Mouse (Mus musculus): ENCODE results near the gene Mdp1. TPM values are rescaled to one million over a fixed set of nuclear protein-coding genes. Genes with fewer than 3 reads are reported as not detected.
A peak's percentile ranks its signal among the peaks of the same experiment; 100 is the strongest.

Mdp1 gene
- 10 to 100 TPM; 37.1 to 59.5 TPM for total RNA-seq (2021)
- long read RNA-seq, experiment 1, transcript Mdp1-201 (6 exons, 1,733 nt) = major isoform, 11 of 24 reads
- long read RNA-seq, experiment 1, transcript Mdp1-202 (5 exons, 1,730 nt) = minor isoform, 9 of 24 reads
- long read RNA-seq, experiment 1, partial matches to known transcripts = 2 of 24 reads
- long read RNA-seq, experiment 1, other reads (novel, unspliced or antisense) = 2 of 24 reads
- long read RNA-seq, experiment 2, transcript Mdp1-202 (5 exons, 1,730 nt) = minor isoform, 37 of 131 reads
- long read RNA-seq, experiment 2, transcript Mdp1-201 (6 exons, 1,733 nt) = major isoform, 77 of 131 reads
- long read RNA-seq, experiment 2, partial matches to known transcripts = 8 of 131 reads
- long read RNA-seq, experiment 2, other reads (novel, unspliced or antisense) = 9 of 131 reads

DNA sequence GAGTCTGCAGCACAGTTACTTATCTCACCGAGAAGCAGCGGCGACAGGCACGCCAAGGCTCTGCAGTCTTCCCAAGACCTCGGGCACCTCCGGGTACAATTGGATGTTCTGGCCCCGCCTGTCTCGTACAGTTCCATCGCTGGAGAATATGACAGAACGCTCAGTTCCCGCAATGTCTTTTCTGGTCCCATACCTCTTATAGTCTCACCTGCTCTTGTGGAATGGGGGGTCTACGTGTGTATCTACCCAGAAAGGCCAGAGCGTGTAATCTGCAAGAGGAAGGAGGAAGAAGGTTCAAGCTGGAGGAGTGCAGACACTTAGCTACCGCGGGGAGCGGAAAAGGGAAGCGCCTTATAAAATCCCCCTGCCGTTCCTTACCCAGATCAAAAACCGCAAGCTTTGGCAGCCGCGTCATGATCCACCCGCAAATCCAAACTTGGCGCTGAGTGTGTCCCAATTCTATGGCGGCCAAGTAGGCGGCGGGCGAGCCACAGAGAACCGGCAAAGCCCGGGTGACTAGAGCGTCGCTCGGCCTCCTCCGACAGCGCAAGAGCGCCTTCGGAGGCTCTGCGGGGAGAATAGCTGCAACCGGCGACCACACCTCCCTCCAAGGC lies at the start of gene Mdp1:
TSS of gene Mdp1 (minus strand) at position 549 of the 614 bp plus-strand sequence.
- DNase-seq (ENCODE audit: low spot score in 2 of 2) = peak; percentile 71 to 72

DNA sequence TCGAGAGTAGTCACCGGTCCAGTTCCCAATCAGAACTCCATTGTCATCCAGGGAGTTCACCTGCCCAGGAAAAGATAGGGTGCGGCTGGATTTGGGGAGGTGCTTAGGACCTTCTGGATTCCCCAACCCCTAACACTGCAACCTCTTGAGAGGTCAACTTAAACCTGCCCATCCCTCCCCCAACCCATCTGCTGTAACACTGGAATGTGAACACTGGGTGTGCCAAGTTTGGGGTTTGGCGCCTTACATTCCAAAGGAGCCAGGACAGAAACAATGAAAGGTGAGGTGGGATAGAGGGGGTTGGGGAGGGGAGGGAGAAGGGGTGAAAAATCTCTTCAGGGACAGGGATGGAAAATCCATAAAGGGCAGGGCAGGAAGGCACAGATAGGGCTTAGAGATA lies 49.2 kb upstream of the Mdp1 start:
- DNase-seq (ENCODE audit: low spot score in 2 of 2) = no peak

DNA sequence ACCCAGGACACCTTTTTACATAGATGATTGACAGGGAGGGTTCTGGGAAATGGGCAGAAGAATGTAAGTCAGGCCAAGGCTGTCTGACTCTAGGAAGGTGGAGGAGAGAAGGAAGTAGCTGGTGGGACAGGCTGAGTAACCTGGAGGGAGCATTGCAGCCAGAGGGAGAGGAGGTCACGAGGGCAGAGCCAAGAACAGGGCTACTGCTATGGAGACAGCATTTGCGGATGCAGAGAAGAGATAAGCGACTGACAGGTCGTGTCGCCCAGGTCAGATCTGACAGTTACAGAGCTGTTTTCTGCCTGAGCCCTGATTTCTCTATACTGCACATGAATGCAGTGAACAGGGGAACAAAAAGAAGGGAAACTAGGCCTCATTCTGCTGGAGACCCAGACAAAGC lies 47.1 kb upstream of the Mdp1 start:
- DNase-seq (ENCODE audit: low spot score in 2 of 2) = no peak

DNA sequence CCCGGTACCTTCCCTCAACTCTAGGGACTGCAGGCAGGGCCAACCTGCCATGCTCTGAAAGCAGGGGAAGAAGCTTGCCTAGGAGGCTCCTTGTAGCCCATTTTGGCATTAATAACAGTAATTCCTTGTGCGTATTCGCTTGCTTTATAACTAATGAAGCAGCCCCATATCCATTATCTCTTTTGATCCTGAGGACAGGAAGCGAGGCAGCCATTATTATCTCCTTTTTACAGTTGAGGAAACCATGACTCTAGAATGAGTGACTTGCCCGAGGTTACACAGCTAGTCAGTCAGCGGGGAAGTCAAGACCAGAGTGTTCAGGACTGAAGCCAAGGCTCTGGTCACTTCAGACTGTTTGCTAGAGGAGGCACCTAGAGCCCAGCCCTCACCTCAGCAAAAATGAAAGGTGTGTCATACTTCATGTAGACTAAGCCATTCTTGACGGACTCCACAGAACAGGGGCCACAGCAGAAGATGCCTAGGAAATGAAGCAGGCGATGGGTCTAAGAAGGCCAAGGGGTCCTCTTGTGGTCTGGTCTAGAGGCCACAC lies 45.8 kb upstream of the Mdp1 start:
- no peak for DNase-seq (ENCODE audit: low spot score in 2 of 2)

DNA sequence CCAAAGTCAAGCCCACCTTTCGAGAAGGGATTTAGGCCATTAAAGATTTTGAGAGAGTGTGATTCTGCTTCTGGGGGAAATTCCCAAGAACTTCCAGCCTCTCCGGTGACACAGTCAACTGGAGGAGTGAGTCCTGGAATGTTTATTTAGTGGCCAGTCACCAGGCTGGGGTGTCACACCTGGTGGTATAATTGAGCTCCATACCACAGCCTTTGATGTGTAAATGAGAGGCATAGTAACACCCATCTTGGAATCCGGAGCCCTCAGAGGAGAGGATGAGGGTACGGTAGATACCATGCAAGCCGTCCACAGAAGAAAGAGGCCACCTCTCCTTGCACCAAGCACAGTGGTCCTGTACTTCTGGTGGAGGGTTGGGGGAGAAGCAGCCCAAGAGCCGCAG lies 42.5 kb upstream of the Mdp1 start:
- no peak for DNase-seq (ENCODE audit: low spot score in 2 of 2)

DNA sequence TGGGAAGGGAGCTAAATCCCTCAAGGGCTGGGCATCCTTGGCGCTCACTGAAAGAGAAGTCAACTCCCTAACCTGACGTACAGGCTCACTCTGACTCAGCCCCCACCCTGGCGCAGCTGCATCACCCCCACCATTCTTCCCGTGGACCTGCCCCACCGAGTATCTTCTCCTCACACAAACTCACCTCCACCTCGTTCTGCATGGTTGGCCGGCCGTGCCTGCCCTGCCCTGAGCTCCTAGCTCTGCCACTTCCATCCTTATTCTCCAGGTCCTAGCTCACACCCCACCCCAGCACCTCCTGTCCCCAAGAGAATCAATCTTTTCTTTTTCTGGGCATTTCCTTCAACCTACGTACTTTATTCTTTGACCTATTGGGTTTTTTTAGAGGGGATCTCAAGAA lies 40.8 kb upstream of the Mdp1 start:
- DNase-seq (ENCODE audit: low spot score in 2 of 2) = no peak

DNA sequence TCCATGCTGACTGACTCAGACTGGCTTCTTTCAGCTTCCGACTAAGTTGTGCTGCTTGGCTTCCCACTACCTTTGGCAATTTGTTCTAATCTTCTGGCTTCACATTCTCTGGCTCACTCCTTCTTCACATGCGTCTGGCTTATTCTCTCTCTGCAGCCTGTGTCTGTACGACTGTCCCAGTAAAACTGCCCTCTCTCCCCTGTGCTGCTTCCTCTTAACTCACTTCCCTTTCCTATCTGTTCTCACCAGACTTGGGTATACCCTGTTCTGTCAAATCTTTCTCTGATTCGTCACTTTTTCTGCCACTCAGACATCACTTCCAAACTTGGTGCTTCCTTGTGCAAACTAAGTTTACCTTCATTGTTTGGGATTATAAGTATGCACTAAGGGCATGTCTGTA lies 36.9 kb upstream of the Mdp1 start:
- DNase-seq (ENCODE audit: low spot score in 2 of 2) = no peak

DNA sequence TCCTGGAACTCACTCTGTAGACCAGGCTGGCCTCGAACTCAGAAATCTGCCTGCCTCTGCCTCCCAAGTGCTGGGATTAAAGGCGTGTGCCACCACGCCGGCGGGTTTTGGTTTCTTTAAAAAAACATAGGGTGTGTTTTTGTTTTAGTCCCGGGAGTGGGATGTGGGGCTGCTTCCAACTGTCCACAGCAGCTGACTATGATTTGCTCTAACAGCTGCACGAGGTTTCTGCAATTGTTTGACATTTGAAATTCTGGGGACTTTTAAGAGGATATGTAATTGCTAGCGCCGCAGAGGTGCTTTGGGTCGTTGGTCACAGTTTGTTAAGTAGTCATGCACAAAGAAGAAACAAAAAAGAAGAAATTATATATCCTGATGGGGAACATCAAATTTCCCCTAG lies 29.1 kb upstream of the Mdp1 start:
- DNase-seq (ENCODE audit: low spot score in 2 of 2) = no peak

DNA sequence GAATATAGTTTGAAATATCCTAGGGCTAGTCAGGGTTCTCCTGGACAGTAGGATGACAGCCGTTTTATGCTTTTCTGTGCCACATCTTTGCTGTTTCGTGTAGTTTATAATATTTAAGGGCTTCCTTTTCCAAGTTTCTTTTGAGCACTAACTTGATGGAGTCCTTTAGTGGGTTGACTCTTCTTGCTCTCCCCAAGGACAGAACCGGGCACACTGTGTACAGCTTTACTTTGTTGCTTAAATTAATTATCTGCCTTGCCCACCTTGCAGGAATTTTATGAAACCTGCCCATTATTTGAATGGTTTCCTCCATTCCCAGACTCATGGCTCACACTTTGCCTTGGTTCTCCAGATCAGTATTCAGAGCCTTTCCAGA lies 21.8 kb upstream of the Mdp1 start:
- DNase-seq (ENCODE audit: low spot score in 2 of 2) = no peak

DNA sequence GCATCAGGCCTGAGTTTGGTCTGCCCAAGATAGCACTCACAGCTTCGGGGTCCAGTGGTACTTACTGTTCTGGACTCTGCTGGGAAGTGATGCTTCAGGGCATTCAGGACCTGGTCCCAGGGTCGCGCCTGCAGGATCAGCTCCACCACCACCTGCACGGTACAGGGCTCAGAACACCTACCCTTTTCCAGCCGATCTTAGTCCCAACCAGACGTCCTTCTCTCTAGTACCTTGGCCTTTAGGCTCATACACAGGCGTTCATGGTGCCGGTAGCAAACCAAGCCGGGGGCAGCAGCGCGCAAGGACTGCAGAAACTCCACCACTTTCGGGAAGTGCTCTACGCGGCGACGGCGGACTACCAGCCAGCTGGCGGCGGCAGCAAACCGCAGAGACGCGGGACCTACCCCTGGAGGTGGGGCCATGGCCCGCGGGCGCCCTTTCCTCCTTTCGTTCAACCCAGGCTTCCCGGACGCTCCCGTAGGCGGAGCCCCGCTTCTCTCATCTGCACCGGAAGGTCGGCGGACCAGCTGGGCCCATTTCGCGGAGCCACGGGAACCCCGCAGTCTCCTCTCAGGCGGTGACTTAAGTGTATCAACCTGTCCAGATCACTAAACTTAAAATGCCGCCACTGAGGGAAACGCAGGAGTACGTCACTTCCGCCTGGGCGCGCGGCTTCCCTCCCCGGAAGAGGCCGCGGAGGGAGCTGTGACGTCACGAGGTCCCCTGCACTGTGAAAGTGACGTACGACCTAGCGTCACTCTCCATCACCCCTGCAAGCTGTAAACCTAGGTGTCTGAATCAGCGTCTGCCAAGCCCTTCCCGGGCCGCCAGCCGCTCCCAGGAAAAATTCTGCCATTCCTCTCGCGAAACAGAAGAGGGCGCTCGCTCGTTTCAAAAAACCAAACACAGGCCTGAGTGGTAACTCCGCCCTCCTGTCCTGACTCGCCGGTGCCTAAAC lies 21.1 kb upstream of the Mdp1 start, which contains the start of gene Tinf2:
TSS of gene Tinf2 (minus strand) at position 661 of the 958 bp plus-strand sequence.
- peak; percentile 92 to 94 for DNase-seq (ENCODE audit: low spot score in 2 of 2)

DNA sequence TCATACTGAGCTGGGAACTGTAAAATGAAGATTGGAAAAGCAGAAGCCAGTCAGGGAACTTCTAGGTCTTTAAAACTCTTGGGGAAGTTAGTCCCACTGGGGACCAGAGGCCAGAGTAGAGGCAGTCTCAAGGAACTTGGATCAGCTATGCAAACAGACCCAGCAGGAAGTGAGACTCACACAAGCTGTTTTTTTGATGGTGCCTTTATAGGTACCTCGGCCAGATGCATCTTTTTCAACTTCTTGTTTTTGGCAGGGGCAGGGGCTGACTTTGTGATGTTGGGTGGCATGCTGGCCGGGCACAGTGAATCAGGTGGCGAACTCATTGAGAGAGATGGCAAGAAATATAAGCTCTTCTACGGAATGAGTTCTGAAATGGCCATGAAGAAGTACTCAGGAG lies 17.3 kb upstream of the Mdp1 start:
- no peak for DNase-seq (ENCODE audit: low spot score in 2 of 2)

DNA sequence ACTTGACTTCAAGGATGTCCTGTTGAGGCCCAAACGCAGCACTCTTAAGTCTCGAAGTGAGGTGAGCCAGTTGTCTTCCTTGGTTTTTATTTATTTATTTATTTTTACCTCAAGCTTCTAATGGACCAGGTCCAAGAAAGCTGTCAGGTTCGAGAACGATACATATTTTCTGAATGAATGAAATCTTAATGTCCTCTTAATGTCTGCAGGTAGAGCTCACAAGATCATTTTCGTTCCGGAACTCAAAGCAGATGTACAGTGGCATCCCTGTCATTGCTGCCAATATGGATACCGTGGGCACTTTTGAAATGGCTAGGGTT lies 12.4 kb upstream of the Mdp1 start:
- no peak for DNase-seq (ENCODE audit: low spot score in 2 of 2)

DNA sequence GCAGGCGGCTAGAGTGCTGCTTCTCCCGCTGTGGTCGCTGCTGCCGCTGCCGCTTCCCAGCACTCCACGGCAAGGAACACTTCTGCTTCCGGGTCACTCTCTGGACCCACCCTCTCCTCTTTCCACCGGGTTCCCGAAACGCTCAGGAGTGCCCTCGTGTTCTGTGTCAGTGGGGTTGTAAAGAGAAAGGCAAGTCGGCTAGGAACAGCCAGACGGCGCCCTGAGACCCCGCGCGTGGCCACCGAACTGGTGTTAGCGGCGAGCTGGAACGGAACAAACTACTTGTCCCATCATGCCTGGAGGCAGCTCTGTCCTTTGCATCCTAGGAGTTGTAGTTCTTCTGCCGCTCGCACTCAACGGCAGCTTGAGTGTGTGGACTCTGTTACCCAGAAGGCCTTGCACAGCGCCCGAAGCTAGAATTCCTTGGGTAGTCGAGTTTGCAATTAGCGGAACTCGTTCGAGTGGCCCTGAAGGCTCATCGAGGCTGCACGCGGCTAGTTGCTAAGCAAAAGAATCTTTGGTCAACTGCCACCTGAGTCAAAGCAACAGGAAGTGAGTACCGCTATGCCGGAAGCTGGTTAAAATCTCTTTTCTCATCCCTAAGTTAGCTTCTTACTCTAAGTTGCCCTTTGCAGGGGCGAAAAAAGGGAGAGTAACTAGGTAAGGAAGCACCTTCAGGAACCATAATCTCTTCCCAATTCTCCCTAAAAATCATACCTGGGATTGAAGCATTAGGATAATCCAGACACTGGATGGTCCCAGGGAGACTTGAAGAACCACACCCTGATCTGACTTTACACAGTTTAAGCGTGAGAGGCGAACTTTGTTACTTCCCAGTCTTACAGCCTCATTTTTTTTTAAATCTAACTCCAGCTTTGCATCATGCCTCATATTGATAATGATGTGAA lies 11.8 kb upstream of the Mdp1 start, which contains the start of the genes Gmpr2 and Nedd8:
TSS of gene Gmpr2 (plus strand) at position 109 of the 908 bp plus-strand sequence.
TSS of gene Nedd8 (minus strand) at position 292 of the 908 bp plus-strand sequence.
- DNase-seq (ENCODE audit: low spot score in 2 of 2) = peak; percentile 73 to 85

DNA sequence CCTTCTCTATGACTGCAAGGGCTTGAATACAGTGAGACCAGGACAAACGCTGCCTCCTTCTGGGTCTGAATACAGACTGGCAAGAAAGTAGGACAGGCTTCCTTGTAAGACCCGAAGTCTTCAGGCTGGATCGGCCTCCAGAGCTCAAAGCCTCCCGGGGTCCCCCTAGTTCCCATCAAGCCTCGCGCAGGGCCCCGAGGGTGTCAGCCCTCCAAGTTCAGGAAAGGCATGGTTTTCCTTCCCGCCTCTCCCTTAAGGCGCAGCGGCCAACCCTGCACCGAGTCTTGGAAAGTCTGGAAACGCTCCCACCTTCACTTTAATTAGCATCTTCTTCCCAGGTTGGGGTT lies 11.2 kb upstream of the Mdp1 start:
- no peak for DNase-seq (ENCODE audit: low spot score in 2 of 2)

DNA sequence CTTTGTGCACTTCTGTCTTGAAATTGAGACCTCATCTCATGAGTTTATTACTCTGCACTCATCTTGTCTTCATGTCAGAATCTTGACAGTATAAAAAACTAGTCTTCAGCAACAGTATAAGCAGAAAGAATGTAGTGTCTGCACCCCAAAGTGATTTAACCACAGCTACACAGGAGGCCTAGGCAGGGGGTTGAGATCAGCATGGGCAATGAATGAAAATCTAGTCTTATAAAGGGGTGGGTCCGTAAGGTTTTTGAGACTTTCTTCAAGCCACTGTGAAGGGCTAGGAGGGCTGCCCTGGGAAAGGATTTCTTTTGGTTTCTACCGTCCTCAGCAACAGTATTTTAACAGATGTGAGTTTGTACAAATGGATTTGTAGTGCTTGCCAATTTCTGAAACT lies 328 bp upstream of the Mdp1 start:
- DNase-seq (ENCODE audit: low spot score in 2 of 2) = no peak

DNA sequence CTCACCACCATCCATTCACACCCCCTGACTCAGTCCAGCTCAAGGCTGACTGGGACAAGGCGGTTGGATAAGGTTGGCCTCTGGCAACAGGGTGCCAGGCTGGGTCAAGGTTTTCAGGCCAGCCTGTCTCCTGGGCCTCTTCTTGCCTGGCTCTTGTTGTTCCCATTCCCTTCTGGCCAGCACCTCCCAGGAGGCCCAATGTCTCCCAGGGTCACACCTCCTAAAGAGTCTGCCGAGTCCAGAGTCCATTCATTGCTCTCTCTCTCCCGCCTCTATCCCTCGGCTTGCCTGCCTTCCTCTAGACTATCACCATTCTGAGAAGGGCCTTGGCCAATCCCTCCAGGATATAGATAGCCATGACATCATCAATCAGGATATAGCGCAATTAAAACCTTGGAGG lies 2.3 kb downstream of the Mdp1 start:
- peak in 1 of 2 experiments; percentile 47 for DNase-seq (ENCODE audit: low spot score in 2 of 2)

DNA sequence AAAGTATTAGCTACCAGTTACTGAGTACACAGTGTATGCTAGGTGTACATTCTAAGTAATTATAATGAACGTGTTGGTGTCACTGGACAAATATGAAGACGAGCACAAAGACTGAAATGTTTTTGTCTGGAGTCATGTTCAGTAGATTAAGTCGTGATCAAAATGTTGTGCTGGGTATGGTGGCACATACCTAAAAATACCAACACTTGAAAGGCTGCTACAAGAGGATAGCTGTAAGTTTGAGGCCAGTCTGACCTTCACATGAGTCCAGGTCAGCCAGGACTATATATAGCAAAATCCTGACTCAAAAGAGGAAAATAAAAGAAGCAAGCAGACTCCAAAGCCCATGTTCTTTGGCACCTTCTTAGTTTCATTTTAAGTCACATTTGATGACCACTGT lies 3.4 kb downstream of the Mdp1 start:
- no peak for DNase-seq (ENCODE audit: low spot score in 2 of 2)

DNA sequence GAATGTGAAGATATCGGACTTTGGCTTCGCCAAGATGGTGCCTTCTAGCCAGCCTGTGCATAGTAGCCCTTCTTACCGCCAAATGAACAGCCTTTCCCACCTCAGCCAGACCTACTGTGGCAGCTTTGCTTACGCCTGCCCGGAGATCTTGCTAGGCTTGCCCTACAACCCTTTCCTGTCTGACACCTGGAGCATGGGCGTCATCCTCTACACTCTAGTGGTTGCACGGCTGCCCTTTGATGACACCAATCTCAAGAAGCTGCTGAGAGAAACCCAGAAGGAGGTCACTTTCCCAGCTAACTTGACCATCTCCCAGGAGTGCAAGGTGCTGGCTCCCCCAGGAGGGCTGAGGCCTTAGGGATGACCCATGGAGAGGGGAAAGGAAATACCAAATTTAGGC lies 8.8 kb downstream of the Mdp1 start:
- DNase-seq (ENCODE audit: low spot score in 2 of 2) = no peak

DNA sequence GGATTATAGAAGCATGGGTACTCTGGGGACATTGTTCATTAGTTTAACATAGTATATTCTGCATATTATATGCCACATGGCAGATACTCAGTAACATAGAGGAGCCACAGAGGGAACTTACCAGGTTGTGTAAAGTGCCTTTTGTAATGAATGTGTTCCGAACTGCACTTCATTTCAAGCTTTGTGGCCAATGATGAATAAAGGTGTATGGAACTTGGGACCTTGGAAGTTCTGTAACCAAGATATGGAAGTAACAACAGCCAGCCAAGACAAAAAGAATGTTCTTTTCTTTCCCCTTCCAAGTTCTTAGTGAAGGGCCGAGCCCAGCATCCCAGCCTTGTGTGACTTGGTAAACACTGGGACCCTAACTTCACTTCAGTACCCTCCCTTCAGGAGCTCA lies 10.4 kb downstream of the Mdp1 start, which contains the start of gene Tssk4:
TSS of gene Tssk4 (plus strand) at position 301 of the 400 bp plus-strand sequence.
- no peak for DNase-seq (ENCODE audit: low spot score in 2 of 2)

DNA sequence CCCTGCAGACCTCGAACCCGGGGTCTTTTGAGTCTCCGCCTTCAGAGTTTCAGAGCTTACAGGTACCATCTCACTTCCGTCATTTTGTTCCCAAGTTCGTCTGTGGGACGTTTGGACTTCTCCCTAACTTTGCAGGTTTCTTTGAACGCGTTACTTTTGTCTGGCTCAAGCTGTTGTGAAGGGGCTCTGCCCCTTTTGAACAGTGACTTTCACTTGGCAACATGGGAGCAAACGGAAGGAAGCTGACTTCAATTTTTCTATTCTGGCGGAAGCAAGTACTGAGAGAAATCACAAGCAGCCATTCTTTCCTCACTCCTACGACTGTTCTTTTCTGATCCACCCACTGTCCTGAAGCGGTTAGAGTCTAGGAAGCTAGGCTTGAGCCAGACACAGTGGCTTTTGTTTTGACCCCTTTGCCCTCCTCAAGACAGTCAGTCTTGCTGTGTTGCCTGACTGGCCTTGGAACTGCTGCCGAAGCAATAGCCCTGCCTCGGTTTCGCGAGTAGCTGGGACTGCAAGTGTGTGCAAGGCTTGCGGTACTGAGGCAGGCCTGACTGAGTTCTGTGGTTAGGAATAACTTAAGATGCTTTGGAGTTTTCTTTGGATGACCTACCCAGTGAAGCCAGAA lies 15.9 kb downstream of the Mdp1 start:
- no peak for DNase-seq (ENCODE audit: low spot score in 2 of 2)
